Mouse (Mus musculus) forebrain, embryonic 12.5 days (tissue): ENCODE results near the gene Maff. TPM values are rescaled to one million over a fixed set of nuclear protein-coding genes. Genes with fewer than 3 reads are reported as not detected.
A peak's percentile ranks its signal among the peaks of the same experiment; 100 is the strongest.

ENCODE experiments used
- ATAC-seq: fragments of 200-750 bp; cut with Nextera tagmentation; 2 replicates; pipeline ENCODE4 v1.8.0; 2017; ENCODE audit warnings: moderate TSS enrichment; ENCODE audit not compliant: low FRiP score
- H3K27ac ChIP-seq: fragments of 300-500 bp; sonication (generic); 2 replicates; pipeline ENCODE4 v1.5.1; 2016; ENCODE audit warnings: mild to moderate bottlenecking
- H3K27me3 ChIP-seq: fragments of 300-500 bp; sonication (generic); 2 replicates; pipeline ENCODE4 v1.6.1; 2016; ENCODE audit warnings: mild to moderate bottlenecking
- H3K36me3 ChIP-seq: fragments of 300-500 bp; sonication (generic); replicated peaks from 2 replicates; pipeline ENCODE4 v1.6.1; 2016; ENCODE audit warnings: mild to moderate bottlenecking
- H3K4me1 ChIP-seq: fragments of 300-500 bp; sonication (generic); 2 replicates; pipeline ENCODE4 v1.6.1; 2016
- H3K4me2 ChIP-seq: fragments of 300-500 bp; sonication (generic); 2 replicates; pipeline ENCODE4 v1.6.1; 2016; ENCODE audit warnings: mild to moderate bottlenecking, moderate library complexity
- H3K4me3 ChIP-seq: fragments of 300-500 bp; sonication (generic); replicated peaks from 2 replicates; pipeline ENCODE4 v1.5.1; 2016; ENCODE audit warnings: mild to moderate bottlenecking
- H3K9ac ChIP-seq: fragments of 300-500 bp; sonication (generic); 2 replicates; pipeline ENCODE4 v1.6.1; 2016; ENCODE audit warnings: mild to moderate bottlenecking
- H3K9me3 ChIP-seq: fragments of 300-500 bp; sonication (generic); 2 replicates; pipeline ENCODE4 v1.6.1; 2016
- WGBS: fragments of 180-500 bp; shearing (Covaris S2); methylation state at CpG from one replicate; pipeline ENCODE4 v1.1.7; 2016; 5-methylcytosine and 5-hydroxymethylcytosine counted together
- microRNA counts: library from miRNA; unstranded; fragments of <30 nt; microRNA quantifications from one replicate; lab custom pipeline; 2017
- microRNA-seq: library from miRNA; unstranded; fragments of <30 nt; microRNA quantifications from one replicate; pipeline ENCODE4, GENCODE M21; 2017
- polyA plus RNA-seq: library from polyadenylated mRNA; unstranded; fragments of >200 nt; fragmentation: Nextera tagmentation; extraction: Ambion mirVana; gene quantifications from 2 replicates; pipeline ENCODE4 v1.2.1, GENCODE M21; 2016

Gene Maff
- polyA plus RNA-seq, 1 experiment from 2014 or later = 2.0 TPM

GRCm38 (mm10) chr15:79403763-79404210, 57.4 kb downstream of the Maff start:
- ATAC-seq = no peak
- Histone ChIP-seq H3K27ac (no peak overlapping the region), H3K27me3 (peaks cover 18% of the 10 kb centered on the region), H3K9me3 (no peaks in the 10 kb centered on the region), H3K36me3 (no peaks in the 10 kb centered on the region), H3K9ac (peak overlapping the region; percentile 94), H3K4me3 (peak overlapping the region; percentile 92), H3K4me2 (peak overlapping the region; percentile 91), H3K4me1 (peaks cover 38% of the 10 kb centered on the region)
- 16% methylated on average over 9 of the region's 9 CpGs for WGBS

GRCm38 (mm10) chr15:79404277-79404676, 57.9 kb downstream of the Maff start:
- WGBS = 75% methylated on average over 1 of the region's 1 CpGs
- peaks cover 37% of the 10 kb centered on the region for H3K4me1 ChIP-seq
- no peak overlapping the region for H3K4me2 ChIP-seq
- ATAC-seq = no peak
- H3K36me3 ChIP-seq = no peaks in the 10 kb centered on the region
- H3K27ac ChIP-seq = no peak overlapping the region
- no peaks in the 10 kb centered on the region for H3K9me3 ChIP-seq
- H3K4me3 ChIP-seq = no peak overlapping the region
- H3K27me3 ChIP-seq = peaks cover 18% of the 10 kb centered on the region
- no peak overlapping the region for H3K9ac ChIP-seq

GRCm38 (mm10) chr15:79406564-79406963, 60.1 kb downstream of the Maff start:
- Histone ChIP-seq H3K4me2 (no peak overlapping the region), H3K4me3 (no peak overlapping the region), H3K9me3 (no peaks in the 10 kb centered on the region), H3K27ac (no peak overlapping the region), H3K9ac (no peak overlapping the region), H3K27me3 (peaks cover 18% of the 10 kb centered on the region), H3K4me1 (peaks cover 17% of the 10 kb centered on the region), H3K36me3 (no peaks in the 10 kb centered on the region)
- no peak for ATAC-seq
- WGBS = 89% methylated on average over 4 of the region's 4 CpGs

MicroRNAs within 50 kb of the gene (microRNA counts, 519-probe panel; counts per million panel counts)
- not detected for microRNA mmu-miR-1943 (lab: Ali Mortazavi, UCI)

Small RNA genes lying within 50 kb of the gene (microRNA-seq; reads per million reads assigned to microRNA genes)
- gene Mir1943 = 2.9 reads per million, percentile 6 among the genes with 10 or more reads in this experiment

Other genes with a start within 250 kb of the Maff start
- gene Micall1, start 237.7 kb upstream of the Maff start, polyA plus RNA-seq = 8.4 and 9.5 TPM in 2 replicates
- 368 and 375 TPM in 2 replicates for gene Polr2f, start 205.6 kb upstream of the Maff start, polyA plus RNA-seq
- gene 1700088E04Rik, start 205.4 kb upstream of the Maff start, polyA plus RNA-seq = 9.2 and 12.2 TPM in 2 replicates
- 1.5 and 2.4 TPM in 2 replicates for gene Sox10, start 181.4 kb upstream of the Maff start, polyA plus RNA-seq
- gene Pick1, start 117.4 kb upstream of the Maff start, polyA plus RNA-seq = 64.5 and 67.5 TPM in 2 replicates
- gene Gm49486, start 117.2 kb upstream of the Maff start, polyA plus RNA-seq = 0.49 and 0.72 TPM in 2 replicates
- gene Slc16a8, start 91.9 kb upstream of the Maff start, polyA plus RNA-seq = 0.32 and 0.33 TPM in 2 replicates
- gene Baiap2l2, start 61.1 kb upstream of the Maff start, polyA plus RNA-seq = 0.96 and 1.4 TPM in 2 replicates
- 30.1 and 30.8 TPM in 2 replicates for gene Pla2g6, start 18.2 kb upstream of the Maff start, polyA plus RNA-seq
- gene Tmem184b, start 56.9 kb downstream of the Maff start, polyA plus RNA-seq = 41.3 and 43.6 TPM in 2 replicates
- gene Csnk1e, start 108.9 kb downstream of the Maff start, polyA plus RNA-seq = 245 and 267 TPM in 2 replicates
- not detected in 2 replicates for gene Kcnj4, start 158.6 kb downstream of the Maff start, polyA plus RNA-seq
- 12.8 and 15.3 TPM in 2 replicates for gene Kdelr3, start 169.8 kb downstream of the Maff start, polyA plus RNA-seq
- 76.2 and 77.5 TPM in 2 replicates for gene Ddx17, start 200.1 kb downstream of the Maff start, polyA plus RNA-seq